ENCODE assay signal across 8 mouse cellular contexts in the genomic region with DNA sequence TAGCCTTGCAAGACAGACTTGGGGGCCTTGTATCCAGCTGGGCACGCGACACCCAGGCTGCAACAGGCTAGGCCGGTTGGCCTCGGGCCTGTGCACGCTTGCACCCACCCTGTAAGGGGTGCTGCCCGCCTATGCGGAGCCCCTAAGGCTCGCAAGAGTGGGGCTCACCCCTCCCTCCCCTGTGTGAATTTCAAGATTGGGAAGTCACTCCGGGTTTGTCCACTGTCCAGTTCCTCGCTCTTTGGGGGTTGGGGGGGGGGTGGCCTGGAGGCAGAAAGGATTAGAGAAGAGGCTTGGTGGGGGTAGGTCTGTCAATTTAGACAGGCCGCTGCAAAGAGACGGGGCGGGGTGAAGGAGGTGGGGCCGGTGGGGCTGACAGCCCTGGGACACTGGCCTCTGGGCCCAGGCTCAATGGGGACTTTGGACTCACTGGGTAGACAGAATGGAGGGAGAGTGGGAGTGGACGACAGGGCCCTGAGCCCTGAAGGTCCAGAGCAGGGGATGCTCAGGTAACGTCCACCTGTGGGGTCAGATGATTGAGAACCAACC. TPM values are rescaled to one million over a fixed set of nuclear protein-coding genes. Genes with fewer than 3 reads are reported as not detected.
DNase-seq lines count a peak whose midpoint lies in the region; ATAC-seq and TF ChIP-seq lines count a peak whose summit lies in the region.

No protein-coding gene starts in this region.

- intact Hi-C loops in left cerebral cortex, adult 2 months (cut with DNase I), result loop anchor here (5.0 kb wide), 1 partner anchor 155 kb away; the partner anchor contains the start of gene Arpc2
- intact Hi-C loops in left cerebral cortex, postnatal 36 days (cut with DNase I), result no loop called here

- H3K4me2 ChIP-seq in embryonic facial prominence, embryonic 12.5 days (replicated peaks), result peak overlapping the region; percentile 93
- peak overlapping the region; percentile 94 for H3K4me2 ChIP-seq in intestine, embryonic 15.5 days (replicated peaks)
- peak overlapping the region; percentile 98 for H3K4me2 ChIP-seq in liver, embryonic 15.5 days
- peak overlapping the region; percentile 96 for H3K4me2 ChIP-seq in stomach, embryonic 16.5 days (ENCODE audit: low read depth, low read length)

- H3K9me3 ChIP-seq in embryonic facial prominence, embryonic 12.5 days, result no peaks in the 10 kb centered on the region
- H3K9me3 ChIP-seq in intestine, embryonic 15.5 days, result no peaks in the 10 kb centered on the region
- H3K9me3 ChIP-seq in liver, embryonic 15.5 days (replicated peaks), result no peaks in the 10 kb centered on the region
- H3K9me3 ChIP-seq in stomach, embryonic 16.5 days (replicated peaks; ENCODE audit: control insufficient read depth, low read length), result no peaks in the 10 kb centered on the region

- DNase-seq in left cerebral cortex, adult 2 months (ENCODE audit: extremely low spot score in 1 of 2, low spot score in 2 of 2), result no peak
- DNase-seq in left cerebral cortex, postnatal 36 days (ENCODE audit: low spot score in 2 of 2), result no peak
- DNase-seq in frontal cortex, postnatal 36 days (ENCODE audit: low spot score in 2 of 2), result no peak
- no peak for DNase-seq in urinary bladder, postnatal 4 days (ENCODE audit: low spot score in 2 of 2)

- H3K4me1 ChIP-seq in embryonic facial prominence, embryonic 12.5 days, result peaks cover 37% of the 10 kb centered on the region
- peaks cover 47% of the 10 kb centered on the region for H3K4me1 ChIP-seq in intestine, embryonic 15.5 days (replicated peaks)
- H3K4me1 ChIP-seq in liver, embryonic 15.5 days (replicated peaks), result peaks cover 76% of the 10 kb centered on the region
- peaks cover 47% of the 10 kb centered on the region for H3K4me1 ChIP-seq in stomach, embryonic 16.5 days (ENCODE audit: control insufficient read depth, insufficient read depth, low read length)

- H3K27me3 ChIP-seq in embryonic facial prominence, embryonic 12.5 days, result no peaks in the 10 kb centered on the region
- no peaks in the 10 kb centered on the region for H3K27me3 ChIP-seq in intestine, embryonic 15.5 days (replicated peaks)
- no peaks in the 10 kb centered on the region for H3K27me3 ChIP-seq in liver, embryonic 15.5 days
- no peaks in the 10 kb centered on the region for H3K27me3 ChIP-seq in stomach, embryonic 16.5 days (ENCODE audit: control insufficient read depth, insufficient read depth, low read length)

- peak overlapping the region; percentile 91 for H3K4me3 ChIP-seq in left cerebral cortex, adult 2 months
- H3K4me3 ChIP-seq in embryonic facial prominence, embryonic 12.5 days, result peak overlapping the region; percentile 80
- H3K4me3 ChIP-seq in intestine, embryonic 15.5 days (replicated peaks), result peak overlapping the region; percentile 85
- peak overlapping the region; percentile 94 for H3K4me3 ChIP-seq in liver, embryonic 15.5 days (replicated peaks)
- H3K4me3 ChIP-seq in stomach, embryonic 16.5 days (replicated peaks; ENCODE audit: low read length), result peak overlapping the region; percentile 92

- WGBS in embryonic facial prominence, embryonic 12.5 days, result 2% methylated on average over 16 of the region's 16 CpGs
- WGBS in intestine, embryonic 15.5 days, result under 1% methylated on average over 16 of the region's 16 CpGs
- 3% methylated on average over 16 of the region's 16 CpGs for WGBS in liver, embryonic 15.5 days (ENCODE audit: insufficient replicate concordance)
- 1% methylated on average over 16 of the region's 16 CpGs for WGBS in stomach, embryonic 16.5 days

- peak; percentile 1; the same call in 1 of the 2 replicates for ATAC-seq in embryonic facial prominence, embryonic 12.5 days (ENCODE audit: insufficient number of reproducible peaks, insufficient read depth, low FRiP score, low TSS enrichment)
- peak; percentile 24 for ATAC-seq in intestine, embryonic 15.5 days
- ATAC-seq in liver, embryonic 15.5 days (ENCODE audit: insufficient read depth), result peak; percentile 2; the same call in 1 of the 2 replicates
- no peak for ATAC-seq in stomach, embryonic 16.5 days (ENCODE audit: insufficient read depth, low FRiP score)

- H3K36me3 ChIP-seq in embryonic facial prominence, embryonic 12.5 days, result peaks cover 22% of the 10 kb centered on the region
- peaks cover 13% of the 10 kb centered on the region; the same call in 1 of the 2 replicates for H3K36me3 ChIP-seq in intestine, embryonic 15.5 days
- H3K36me3 ChIP-seq in liver, embryonic 15.5 days (replicated peaks), result peaks cover 25% of the 10 kb centered on the region
- H3K36me3 ChIP-seq in stomach, embryonic 16.5 days (ENCODE audit: control insufficient read depth, insufficient read depth, low read length), result peaks cover 14% of the 10 kb centered on the region

- H3K27ac ChIP-seq in left cerebral cortex, adult 2 months, result peak overlapping the region; percentile 92
- peak overlapping the region; percentile 98 for H3K27ac ChIP-seq in embryonic facial prominence, embryonic 12.5 days
- peak overlapping the region; percentile 99 for H3K27ac ChIP-seq in intestine, embryonic 15.5 days
- peak overlapping the region; percentile 97 for H3K27ac ChIP-seq in liver, embryonic 15.5 days (replicated peaks)
- peak overlapping the region; percentile 99 for H3K27ac ChIP-seq in stomach, embryonic 16.5 days (ENCODE audit: low read length)

- no peak for TF ChIP-seq CTCF in left cerebral cortex, adult 2 months (IDR thresholded peaks at IDR 0.05)

- peak overlapping the region; percentile 97 for H3K9ac ChIP-seq in embryonic facial prominence, embryonic 12.5 days
- peak overlapping the region; percentile 84 for H3K9ac ChIP-seq in intestine, embryonic 15.5 days
- peak overlapping the region; percentile 95 for H3K9ac ChIP-seq in liver, embryonic 15.5 days
- H3K9ac ChIP-seq in stomach, embryonic 16.5 days (ENCODE audit: low read length), result peak overlapping the region; percentile 97

RNA-seq across cellular contexts. Expression of gene Ctdsp1, which starts 1.2 kb away (rescaled TPM):
- total RNA-seq in left cerebral cortex, adult 2 months (2021), result 10 to 100 TPM; 21.6 to 25.6 TPM
- 10 to 100 TPM; 23.0 to 25.2 TPM for total RNA-seq in left cerebral cortex, postnatal 36 days (2021)
- 75.7 and 78.9 TPM in 2 replicates for polyA plus RNA-seq in embryonic facial prominence, embryonic 12.5 days (2016; fragmentation: Nextera tagmentation; extraction: Ambion mirVana)
- polyA plus RNA-seq in intestine, embryonic 15.5 days (2015; fragmentation: Nextera tagmentation; extraction: Ambion mirVana), result 75.4 and 78.7 TPM in 2 replicates
- polyA plus RNA-seq in liver, embryonic 15.5 days (2015; fragmentation: Nextera tagmentation; extraction: Ambion mirVana), result 44.8 and 48.4 TPM in 2 replicates
- 77.9 and 88.9 TPM in 2 replicates for polyA plus RNA-seq in stomach, embryonic 16.5 days (2015; fragmentation: Nextera tagmentation; extraction: Ambion mirVana)

RNA-seq across cellular contexts. Expression of gene Vil1, which starts 16.7 kb away (rescaled TPM):
- 1 to 10 TPM in 1 of 2 experiments, under 1 TPM in 1; 0.30 to 1.0 TPM for total RNA-seq in left cerebral cortex, adult 2 months (2021)
- 1 to 10 TPM in 1 of 2 experiments, under 1 TPM in 1; 0.39 to 1.1 TPM for total RNA-seq in left cerebral cortex, postnatal 36 days (2021)
- polyA plus RNA-seq in embryonic facial prominence, embryonic 12.5 days (2016; fragmentation: Nextera tagmentation; extraction: Ambion mirVana), result 0.23 and 0.24 TPM in 2 replicates
- polyA plus RNA-seq in intestine, embryonic 15.5 days (2015; fragmentation: Nextera tagmentation; extraction: Ambion mirVana), result 135 and 146 TPM in 2 replicates
- 0.76 and 0.99 TPM in 2 replicates for polyA plus RNA-seq in liver, embryonic 15.5 days (2015; fragmentation: Nextera tagmentation; extraction: Ambion mirVana)
- polyA plus RNA-seq in stomach, embryonic 16.5 days (2015; fragmentation: Nextera tagmentation; extraction: Ambion mirVana), result 29.1 and 29.8 TPM in 2 replicates

RNA-seq across cellular contexts. Expression of gene Slc11a1, which starts 17.5 kb away (rescaled TPM):
- total RNA-seq in left cerebral cortex, adult 2 months (2021), result 1 to 10 TPM; 5.0 to 5.4 TPM
- 1 to 10 TPM; 2.6 to 5.1 TPM for total RNA-seq in left cerebral cortex, postnatal 36 days (2021)
- polyA plus RNA-seq in embryonic facial prominence, embryonic 12.5 days (2016; fragmentation: Nextera tagmentation; extraction: Ambion mirVana), result 4.1 and 5.0 TPM in 2 replicates
- 6.4 and 6.7 TPM in 2 replicates for polyA plus RNA-seq in intestine, embryonic 15.5 days (2015; fragmentation: Nextera tagmentation; extraction: Ambion mirVana)
- polyA plus RNA-seq in liver, embryonic 15.5 days (2015; fragmentation: Nextera tagmentation; extraction: Ambion mirVana), result 14.0 and 17.0 TPM in 2 replicates
- 7.7 and 8.7 TPM in 2 replicates for polyA plus RNA-seq in stomach, embryonic 16.5 days (2015; fragmentation: Nextera tagmentation; extraction: Ambion mirVana)

RNA-seq across cellular contexts. Expression of gene Catip, which starts 30.6 kb away (rescaled TPM):
- total RNA-seq in left cerebral cortex, adult 2 months (2021), result 1 to 10 TPM in 1 of 2 experiments, under 1 TPM in 1; 0.54 to 1.9 TPM
- 1 to 10 TPM; 1.3 TPM for total RNA-seq in left cerebral cortex, postnatal 36 days (2021)
- polyA plus RNA-seq in embryonic facial prominence, embryonic 12.5 days (2016; fragmentation: Nextera tagmentation; extraction: Ambion mirVana), result 0.93 and 0.98 TPM in 2 replicates
- polyA plus RNA-seq in intestine, embryonic 15.5 days (2015; fragmentation: Nextera tagmentation; extraction: Ambion mirVana), result 0.39 and 0.53 TPM in 2 replicates
- polyA plus RNA-seq in liver, embryonic 15.5 days (2015; fragmentation: Nextera tagmentation; extraction: Ambion mirVana), result 0.06 TPM in 1 of 2 replicates, not detected in the other
- polyA plus RNA-seq in stomach, embryonic 16.5 days (2015; fragmentation: Nextera tagmentation; extraction: Ambion mirVana), result 0.66 and 0.77 TPM in 2 replicates

Comparison
In these comparisons a context has a peak if more than half of its experiments do, and no peak if none do; other contexts are left out.
1. RNA of gene Vil1, which starts 16.7 kb away (polyA plus RNA-seq): 135 to 146 TPM in intestine, embryonic 15.5 days and 29.1 to 29.8 TPM in stomach, embryonic 16.5 days; 0.76 to 0.99 TPM in liver, embryonic 15.5 days and 0.23 to 0.24 TPM in embryonic facial prominence, embryonic 12.5 days; every median in the first group is over 10 times any median in the second.
2. Peak in every context shown above with its lines, with median percentiles within 50 percentile points of each other: H3K27ac ChIP-seq, H3K4me3 ChIP-seq, H3K4me2 ChIP-seq and H3K9ac ChIP-seq.